Mouse (Mus musculus) inflammation-experienced regulatory T-cells, adult 16 weeks (primary cell): Measurements from ENCODE around the gene Ust. TPM values are rescaled to one million over a fixed set of nuclear protein-coding genes. Genes with fewer than 3 reads are reported as not detected.

ENCODE experiments used
- polyA plus RNA-seq: library from polyadenylated mRNA; unstranded; fragments of 100-300 nt; shearing (Covaris generic); gene quantifications from one replicate; pipeline ENCODE4 v1.2.1, GENCODE M21; 2017

Ust gene
- 1.2 TPM for polyA plus RNA-seq

DNA sequence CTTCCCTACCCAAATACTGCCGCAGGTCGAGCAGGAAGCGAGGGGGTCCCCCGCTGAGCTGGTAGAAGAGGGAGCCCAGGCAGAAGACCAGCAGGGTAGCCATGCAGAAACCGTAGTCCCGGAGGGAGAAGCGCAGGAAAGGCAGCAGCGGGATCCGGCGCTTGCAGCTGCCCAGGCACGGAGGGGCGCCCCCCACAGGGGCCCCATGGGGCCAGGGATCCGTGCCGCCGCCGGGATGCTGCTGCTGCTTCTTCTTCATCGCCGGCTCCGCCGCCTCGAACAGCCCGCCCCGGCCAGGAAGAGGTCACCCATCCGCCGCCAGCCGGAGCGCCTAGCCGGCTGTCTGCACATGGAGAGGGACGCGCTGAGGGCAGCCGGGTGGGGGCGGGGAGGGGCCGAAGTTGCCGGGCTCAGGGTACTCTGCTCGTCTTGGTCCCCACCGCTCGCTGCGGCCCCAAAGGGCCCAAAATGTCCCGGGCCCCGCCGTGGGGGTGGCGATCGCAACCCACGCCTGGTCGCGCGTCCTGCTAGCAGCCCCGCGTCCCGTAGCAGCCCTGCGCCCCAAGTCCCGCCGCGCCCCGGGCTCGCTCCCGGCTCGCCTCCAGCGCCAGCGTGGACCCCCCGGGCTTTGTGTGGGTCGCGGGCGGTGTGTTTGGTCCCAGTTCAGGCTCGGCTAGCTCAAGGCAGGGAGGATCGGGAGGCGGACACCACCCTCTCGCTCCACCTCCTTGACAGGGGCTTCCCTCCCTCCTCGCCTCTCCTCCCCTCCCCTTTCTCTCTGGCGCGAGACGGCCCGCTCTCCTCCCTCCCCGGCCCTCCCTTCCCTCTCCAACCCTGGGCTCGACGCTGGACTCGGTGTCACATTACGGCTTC lies at the start of gene Ust:
Ust (minus strand) TSS at position 685 of the 873 bp plus-strand sequence.

